Mouse (Mus musculus) monocyte, adult 2 months (primary cell): ENCODE measurements at regions not wholly inside any gene's neighbourhood (a gene's known extent, or its start where the extent isn't known, plus 50 kb on each side); places are given as distances from the start of the nearest gene placed in this dataset.
"Not testable (repeated sequence)": the region's sequence is repeated elsewhere in the genome, so short reads cannot be mapped to it uniquely, and the experiment has no call there.

Experiments used
- DNase-seq, 2 experiments: peaks; one replicate each; pipeline ENCODE4 v3.0.0; 2022; ENCODE audit warnings: low spot score in 2 of 2, low read depth in 1 of 2

- DNase-seq, result peak; percentile 98 to 99
Observed at GRCm38 (mm10) chr8:20122067-20122925, 219.1 kb downstream of the Gm31371 start.

- peak in 1 of 2 experiments; percentile 45 for DNase-seq
Observed at GRCm38 (mm10) chr8:20123545-20123944, 220.4 kb downstream of the Gm31371 start.

GRCm38 (mm10) chr8:20135626-20136025 lies 227.4 kb downstream of the Gm15319 start:
- not testable (repeated sequence) for DNase-seq

DNA sequence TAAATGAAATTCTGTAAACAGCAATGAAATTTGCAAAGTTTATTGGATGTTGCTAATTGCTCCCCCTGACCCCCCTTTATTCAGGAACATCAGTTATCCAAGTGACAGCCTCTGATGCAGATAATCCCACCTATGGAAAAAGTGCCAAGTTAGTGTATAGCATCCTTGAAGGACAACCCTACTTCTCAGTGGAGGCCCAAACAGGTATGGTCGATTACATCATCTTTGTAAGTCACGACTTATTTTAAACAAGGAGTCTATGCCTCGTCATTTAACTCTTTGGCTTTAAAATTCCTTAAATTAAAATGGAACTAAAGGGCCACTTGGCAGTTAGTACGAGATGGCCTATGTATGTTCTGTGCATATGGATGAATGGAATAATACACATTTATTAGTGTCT lies 217.6 kb downstream of the Gm15319 start:
- DNase-seq, result not testable (repeated sequence)

DNA sequence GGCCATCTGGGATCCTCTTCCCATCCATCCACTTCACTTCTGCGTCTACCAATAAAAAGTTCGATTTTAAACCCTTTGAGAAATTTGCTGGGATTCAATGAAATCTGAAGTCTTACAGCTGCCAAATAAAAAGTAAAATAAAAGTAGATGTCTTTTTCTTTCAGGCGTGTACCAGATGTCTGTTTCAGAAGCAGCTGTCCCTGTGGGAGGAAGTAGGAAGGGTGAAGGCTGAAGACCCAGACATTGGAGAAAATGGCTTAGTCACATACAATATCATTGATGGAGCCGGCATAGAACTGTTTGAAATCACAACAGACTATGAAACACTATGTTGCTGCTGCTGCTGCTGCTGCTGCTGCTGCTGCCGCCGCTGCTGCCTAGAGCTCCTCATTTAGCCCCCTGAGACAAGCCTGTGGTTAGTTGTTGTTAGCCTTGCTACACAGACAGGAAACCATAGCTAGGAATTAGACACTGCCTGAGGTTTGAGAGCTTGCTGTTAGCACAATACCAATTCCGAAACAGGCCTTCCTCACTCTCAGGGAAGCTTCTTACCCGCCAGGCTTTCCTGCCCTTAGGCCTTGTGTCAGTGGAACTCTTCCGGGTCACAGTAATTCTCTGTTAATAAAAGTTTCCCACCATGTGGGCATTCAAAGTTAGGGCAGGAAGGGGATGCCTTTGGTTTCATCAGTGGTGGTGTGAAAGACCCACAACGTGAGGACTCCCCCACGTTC lies 211.5 kb downstream of the Gm15319 start:
- not testable (repeated sequence) for DNase-seq

DNA sequence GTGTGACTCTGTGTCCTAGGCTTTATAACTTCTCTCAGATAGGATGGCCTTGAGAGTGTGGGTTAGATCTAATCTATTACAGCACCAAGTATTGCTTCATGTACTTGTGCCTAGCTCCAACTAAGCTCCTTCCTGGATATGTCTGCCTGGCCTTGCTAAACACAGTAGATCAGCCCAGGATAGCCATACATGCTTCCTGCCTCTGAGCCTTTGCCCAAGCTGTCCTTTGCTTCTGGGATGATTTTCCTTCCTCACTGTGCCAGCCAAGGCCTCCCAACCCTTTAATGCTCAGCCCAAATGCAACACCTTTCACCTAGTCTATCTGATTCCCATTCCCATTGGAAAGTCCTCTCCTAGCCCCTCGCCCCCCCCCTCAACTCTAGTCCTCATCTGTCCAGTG lies 208.9 kb downstream of the Gm15319 start:
- peak in 1 of 2 experiments; percentile 15 for DNase-seq
